Mouse (Mus musculus): ENCODE data around the gene Tsc22d3. TPM values are rescaled to one million over a fixed set of nuclear protein-coding genes. Genes with fewer than 3 reads are reported as not detected.

Tsc22d3 gene
- polyA plus RNA-seq, 1 experiment from 2014 or later, result 137 TPM

- ATAC-seq (replicated peaks; ENCODE audit: insufficient number of reproducible peaks, low FRiP score, low TSS enrichment, low read depth) (no peak), DNase-seq (ENCODE audit: low spot score) (no peak)
- Histone ChIP-seq H3K9me3 (replicated peaks; ENCODE audit: control insufficient read depth, low read length) (no peaks in the 10 kb centered on the region), H3K36me3 (replicated peaks; ENCODE audit: control insufficient read depth, insufficient read depth, low read depth, low read length) (no peaks in the 10 kb centered on the region), H3K4me3 (ENCODE audit: low read depth, low read length) (no peak overlapping the region), H3K4me2 (ENCODE audit: low read depth, low read length) (no peak overlapping the region), H3K4me1 (ENCODE audit: control insufficient read depth, insufficient read depth, low read length) (no peaks in the 10 kb centered on the region), H3K27me3 (ENCODE audit: control insufficient read depth, insufficient read depth, low read length) (no peaks in the 10 kb centered on the region), H3K9ac (replicated peaks; ENCODE audit: low read length) (no peak overlapping the region), H3K27ac (replicated peaks; ENCODE audit: low read depth, low read length) (no peak overlapping the region)
- WGBS, result 80% methylated on average over 5 of the region's 5 CpGs
These were observed 76.2 kb downstream of the Tsc22d3 start for GRCm38 (mm10) chrX:140524231-140524630.

GRCm38 (mm10) chrX:140522071-140522765, 78.2 kb downstream of the Tsc22d3 start:
- no peak for DNase-seq (ENCODE audit: low spot score)
- H3K9me3 ChIP-seq (replicated peaks; ENCODE audit: control insufficient read depth, low read length), result no peaks in the 10 kb centered on the region
- H3K27me3 ChIP-seq (ENCODE audit: control insufficient read depth, insufficient read depth, low read length), result 0 out of 2 replicates have a peak, but pooled peaks cover 2% of the 10 kb centered on the region
- no peak overlapping the region for H3K27ac ChIP-seq (replicated peaks; ENCODE audit: low read depth, low read length)
- H3K9ac ChIP-seq (replicated peaks; ENCODE audit: low read length), result no peak overlapping the region
- no peaks in the 10 kb centered on the region for H3K4me1 ChIP-seq (ENCODE audit: control insufficient read depth, insufficient read depth, low read length)
- H3K36me3 ChIP-seq (replicated peaks; ENCODE audit: control insufficient read depth, insufficient read depth, low read depth, low read length), result no peaks in the 10 kb centered on the region
- H3K4me2 ChIP-seq (ENCODE audit: low read depth, low read length), result no peak overlapping the region
- no peak for ATAC-seq (replicated peaks; ENCODE audit: insufficient number of reproducible peaks, low FRiP score, low TSS enrichment, low read depth)
- H3K4me3 ChIP-seq (ENCODE audit: low read depth, low read length), result no peak overlapping the region
- WGBS, result 51% methylated on average over 14 of the region's 14 CpGs

GRCm38 (mm10) chrX:140520146-140521102, 80.0 kb downstream of the Tsc22d3 start:
- Histone ChIP-seq H3K4me3 (ENCODE audit: low read depth, low read length) (no peak overlapping the region), H3K4me2 (ENCODE audit: low read depth, low read length) (peak overlapping the region; percentile 33), H3K27ac (replicated peaks; ENCODE audit: low read depth, low read length) (0 out of 2 replicates have a peak overlapping the region, but pooled peaks have one; percentile 28), H3K27me3 (ENCODE audit: control insufficient read depth, insufficient read depth, low read length) (0 out of 2 replicates have a peak, but pooled peaks cover 2% of the 10 kb centered on the region), H3K9ac (replicated peaks; ENCODE audit: low read length) (no peak overlapping the region), H3K9me3 (replicated peaks; ENCODE audit: control insufficient read depth, low read length) (no peaks in the 10 kb centered on the region), H3K36me3 (replicated peaks; ENCODE audit: control insufficient read depth, insufficient read depth, low read depth, low read length) (no peaks in the 10 kb centered on the region), H3K4me1 (ENCODE audit: control insufficient read depth, insufficient read depth, low read length) (no peaks in the 10 kb centered on the region)
- peak; percentile 92 for ATAC-seq (replicated peaks; ENCODE audit: insufficient number of reproducible peaks, low FRiP score, low TSS enrichment, low read depth)
- WGBS, result 20% methylated on average over 24 of the region's 25 CpGs
- DNase-seq (ENCODE audit: low spot score), result peak; percentile 86

GRCm38 (mm10) chrX:140518351-140518750, 82.1 kb downstream of the Tsc22d3 start:
- 83% methylated on average over 8 of the region's 8 CpGs for WGBS
- H3K27me3 ChIP-seq (ENCODE audit: control insufficient read depth, insufficient read depth, low read length), result 0 out of 2 replicates have a peak, but pooled peaks cover 2% of the 10 kb centered on the region

GRCm38 (mm10) chrX:140513379-140513778, 87.1 kb downstream of the Tsc22d3 start:
- peaks cover 7% of the 10 kb centered on the region; the same call in 1 of the 2 replicates for H3K27me3 ChIP-seq (ENCODE audit: control insufficient read depth, insufficient read depth, low read length)
- ATAC-seq (replicated peaks; ENCODE audit: insufficient number of reproducible peaks, low FRiP score, low TSS enrichment, low read depth) (no peak), DNase-seq (ENCODE audit: low spot score) (no peak)
- H3K27ac ChIP-seq (replicated peaks; ENCODE audit: low read depth, low read length), result no peak overlapping the region
- no peak overlapping the region for H3K9ac ChIP-seq (replicated peaks; ENCODE audit: low read length)
- no peaks in the 10 kb centered on the region for H3K36me3 ChIP-seq (replicated peaks; ENCODE audit: control insufficient read depth, insufficient read depth, low read depth, low read length)
- H3K4me3 ChIP-seq (ENCODE audit: low read depth, low read length), result no peak overlapping the region
- no peak overlapping the region for H3K4me2 ChIP-seq (ENCODE audit: low read depth, low read length)
- no peaks in the 10 kb centered on the region for H3K4me1 ChIP-seq (ENCODE audit: control insufficient read depth, insufficient read depth, low read length)
- WGBS, result 86% methylated on average over 2 of the region's 2 CpGs
- no peaks in the 10 kb centered on the region for H3K9me3 ChIP-seq (replicated peaks; ENCODE audit: control insufficient read depth, low read length)

More at GRCm38 (mm10) chrX:140518351-140518750, 82.1 kb downstream of the Tsc22d3 start:
- ATAC-seq (replicated peaks; ENCODE audit: insufficient number of reproducible peaks, low FRiP score, low TSS enrichment, low read depth) (no peak), DNase-seq (ENCODE audit: low spot score) (no peak)
- Histone ChIP-seq H3K4me2 (ENCODE audit: low read depth, low read length) (no peak overlapping the region), H3K9me3 (replicated peaks; ENCODE audit: control insufficient read depth, low read length) (no peaks in the 10 kb centered on the region), H3K4me3 (ENCODE audit: low read depth, low read length) (no peak overlapping the region), H3K9ac (replicated peaks; ENCODE audit: low read length) (no peak overlapping the region), H3K36me3 (replicated peaks; ENCODE audit: control insufficient read depth, insufficient read depth, low read depth, low read length) (no peaks in the 10 kb centered on the region), H3K27ac (replicated peaks; ENCODE audit: low read depth, low read length) (no peak overlapping the region), H3K4me1 (ENCODE audit: control insufficient read depth, insufficient read depth, low read length) (no peaks in the 10 kb centered on the region)

- 58% methylated on average over 7 of the region's 7 CpGs for WGBS
- ATAC-seq (replicated peaks; ENCODE audit: insufficient number of reproducible peaks, low FRiP score, low TSS enrichment, low read depth) (no peak), DNase-seq (ENCODE audit: low spot score) (no peak)
- Histone ChIP-seq H3K27me3 (ENCODE audit: control insufficient read depth, insufficient read depth, low read length) (peaks cover 7% of the 10 kb centered on the region; the same call in 1 of the 2 replicates), H3K27ac (replicated peaks; ENCODE audit: low read depth, low read length) (no peak overlapping the region; the same call in 1 of the 2 replicates), H3K4me2 (ENCODE audit: low read depth, low read length) (no peak overlapping the region), H3K4me3 (ENCODE audit: low read depth, low read length) (no peak overlapping the region), H3K4me1 (ENCODE audit: control insufficient read depth, insufficient read depth, low read length) (no peaks in the 10 kb centered on the region), H3K9me3 (replicated peaks; ENCODE audit: control insufficient read depth, low read length) (no peaks in the 10 kb centered on the region), H3K9ac (replicated peaks; ENCODE audit: low read length) (no peak overlapping the region), H3K36me3 (replicated peaks; ENCODE audit: control insufficient read depth, insufficient read depth, low read depth, low read length) (no peaks in the 10 kb centered on the region)
These were observed 88.5 kb downstream of the Tsc22d3 start for GRCm38 (mm10) chrX:140511687-140512651.

- ATAC-seq (replicated peaks; ENCODE audit: insufficient number of reproducible peaks, low FRiP score, low TSS enrichment, low read depth) (no peak; the same call in 1 of the 2 replicates), DNase-seq (ENCODE audit: low spot score) (peak; percentile 18)
- no peak overlapping the region for H3K27ac ChIP-seq (replicated peaks; ENCODE audit: low read depth, low read length)
- H3K9me3 ChIP-seq (replicated peaks; ENCODE audit: control insufficient read depth, low read length), result no peaks in the 10 kb centered on the region
- H3K9ac ChIP-seq (replicated peaks; ENCODE audit: low read length), result peak overlapping the region; percentile 25; the same call in 1 of the 2 replicates
- H3K27me3 ChIP-seq (ENCODE audit: control insufficient read depth, insufficient read depth, low read length), result peaks cover 7% of the 10 kb centered on the region; the same call in 1 of the 2 replicates
- no peaks in the 10 kb centered on the region for H3K36me3 ChIP-seq (replicated peaks; ENCODE audit: control insufficient read depth, insufficient read depth, low read depth, low read length)
- H3K4me1 ChIP-seq (ENCODE audit: control insufficient read depth, insufficient read depth, low read length), result no peaks in the 10 kb centered on the region
- H3K4me2 ChIP-seq (ENCODE audit: low read depth, low read length), result peak overlapping the region; percentile 19; the same call in 1 of the 2 replicates
- 35% methylated on average over 24 of the region's 24 CpGs for WGBS
- H3K4me3 ChIP-seq (ENCODE audit: low read depth, low read length), result no peak overlapping the region
These were observed 89.6 kb downstream of the Tsc22d3 start for GRCm38 (mm10) chrX:140510696-140511429.

All from embryonic facial prominence, embryonic 11.5 days (tissue).